Mouse (Mus musculus) heart, embryonic 10.5 days (tissue): ENCODE measurements around the gene Cd300lf. TPM values are rescaled to one million over a fixed set of nuclear protein-coding genes. Genes with fewer than 3 reads are reported as not detected.

ENCODE experiments used
- DNase-seq: peaks from one replicate; pipeline ENCODE4 v3.0.0-alpha.2; 2017; ENCODE audit warnings: low spot score
- H3K27ac ChIP-seq: fragments of 300-500 bp; sonication (generic); 2 replicates; pipeline ENCODE4 v1.5.1; 2016; ENCODE audit warnings: mild to moderate bottlenecking
- H3K27me3 ChIP-seq: fragments of 300-500 bp; sonication (generic); 2 replicates; pipeline ENCODE4 v1.6.1; 2016; ENCODE audit warnings: mild to moderate bottlenecking; ENCODE audit not compliant: poor library complexity, insufficient read depth, severe bottlenecking
- H3K36me3 ChIP-seq: fragments of 300-500 bp; sonication (generic); 2 replicates; pipeline ENCODE4 v1.6.1; 2016; ENCODE audit warnings: mild to moderate bottlenecking, moderate library complexity
- H3K4me1 ChIP-seq: fragments of 300-500 bp; sonication (generic); 2 replicates; pipeline ENCODE4 v1.6.1; 2016; ENCODE audit warnings: mild to moderate bottlenecking
- H3K4me3 ChIP-seq: fragments of 300-500 bp; sonication (generic); 2 replicates; pipeline ENCODE4 v1.5.1; 2016; ENCODE audit warnings: mild to moderate bottlenecking, moderate library complexity
- H3K9me3 ChIP-seq: fragments of 300-500 bp; sonication (generic); 2 replicates; pipeline ENCODE4 v1.6.1; 2016; ENCODE audit warnings: mild to moderate bottlenecking, moderate library complexity
- WGBS: fragments of 180-500 bp; shearing (Covaris S2); methylation state at CpG from one replicate; pipeline ENCODE4 v1.1.7; 2016; 5-methylcytosine and 5-hydroxymethylcytosine counted together
- polyA plus RNA-seq: library from polyadenylated mRNA; unstranded; fragments of >200 nt; fragmentation: Nextera tagmentation; extraction: Ambion mirVana; gene quantifications from 2 replicates; pipeline ENCODE4 v1.2.1, GENCODE M21; 2016

The Cd300lf gene
- polyA plus RNA-seq, 1 experiment from 2014 or later = 0.08 TPM

GRCm38 (mm10) chr11:115098203-115098932, 35.4 kb downstream of the Cd300lf start:
- Histone ChIP-seq H3K27ac (no peak overlapping the region), H3K4me1 (peaks cover 19% of the 10 kb centered on the region), H3K27me3 (no peaks in the 10 kb centered on the region), H3K4me3 (no peak overlapping the region), H3K9me3 (no peaks in the 10 kb centered on the region), H3K36me3 (no peaks in the 10 kb centered on the region)
- 55% methylated on average over 10 of the region's 10 CpGs for WGBS
- no peak for DNase-seq

GRCm38 (mm10) chr11:115092140-115092539, 41.7 kb downstream of the Cd300lf start:
- Histone ChIP-seq H3K4me1 (peaks cover 8% of the 10 kb centered on the region), H3K27ac (no peak overlapping the region), H3K9me3 (no peaks in the 10 kb centered on the region), H3K36me3 (no peaks in the 10 kb centered on the region), H3K4me3 (no peak overlapping the region), H3K27me3 (peaks cover 30% of the 10 kb centered on the region)
- no peak for DNase-seq
- 21% methylated on average over 4 of the region's 4 CpGs for WGBS

- no peak within 1 kb of the TSS for H3K27ac ChIP-seq
- 3% methylated on average over 36 of the region's 36 CpGs for WGBS
- no peaks in the 10 kb centered on the region for H3K9me3 ChIP-seq
- peaks cover 30% of the 10 kb centered on the region for H3K27me3 ChIP-seq
- H3K36me3 ChIP-seq = no peaks in the 10 kb centered on the region
- H3K4me1 ChIP-seq = peaks cover 8% of the 10 kb centered on the region
- H3K4me3 ChIP-seq = peak within 1 kb of the TSS; percentile 35
- DNase-seq = no peak
Measured at GRCm38 (mm10) chr11:115091362-115091901, 42.4 kb downstream of the Cd300lf start, which contains the start of gene Rab37. Rab37 (plus strand) TSS chr11:115091431.

DNA sequence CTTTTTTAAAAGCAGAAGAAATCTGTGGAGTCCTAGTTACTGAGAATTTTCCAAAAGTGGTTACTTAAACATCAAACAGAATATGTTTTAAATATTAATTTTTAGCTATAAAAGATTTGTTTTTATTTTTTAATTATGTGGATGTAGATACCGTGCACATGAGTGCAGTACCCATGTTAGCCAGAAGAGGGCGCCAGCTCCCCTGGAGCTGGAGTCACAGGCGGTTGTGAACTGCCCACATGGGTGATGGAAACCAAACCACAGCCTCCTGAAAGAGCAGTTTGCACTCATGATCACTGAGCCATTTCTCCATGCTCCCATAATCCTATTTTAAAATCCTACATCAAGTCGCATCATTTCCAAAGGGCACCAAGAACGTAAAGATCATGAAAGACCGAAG, 43.9 kb downstream of the Cd300lf start:
- Histone ChIP-seq H3K27me3 (peaks cover 35% of the 10 kb centered on the region), H3K36me3 (no peaks in the 10 kb centered on the region), H3K9me3 (no peaks in the 10 kb centered on the region), H3K4me3 (no peak overlapping the region), H3K27ac (no peak overlapping the region), H3K4me1 (peaks cover 8% of the 10 kb centered on the region)
- WGBS = 63% methylated on average over 6 of the region's 6 CpGs
- no peak for DNase-seq

GRCm38 (mm10) chr11:115086213-115086612, 47.6 kb downstream of the Cd300lf start:
- peaks cover 43% of the 10 kb centered on the region for H3K27me3 ChIP-seq
- WGBS = 56% methylated on average over 7 of the region's 7 CpGs
- no peaks in the 10 kb centered on the region for H3K9me3 ChIP-seq
- DNase-seq = no peak
- H3K36me3 ChIP-seq = no peaks in the 10 kb centered on the region
- no peak overlapping the region for H3K4me3 ChIP-seq
- peaks cover under 1% of the 10 kb centered on the region for H3K4me1 ChIP-seq
- no peak overlapping the region for H3K27ac ChIP-seq

GRCm38 (mm10) chr11:115085064-115085463, 48.7 kb downstream of the Cd300lf start:
- Histone ChIP-seq H3K4me3 (no peak overlapping the region), H3K9me3 (no peaks in the 10 kb centered on the region), H3K27ac (no peak overlapping the region), H3K36me3 (no peaks in the 10 kb centered on the region), H3K27me3 (peaks cover 32% of the 10 kb centered on the region), H3K4me1 (no peaks in the 10 kb centered on the region)
- DNase-seq = no peak
- WGBS = 76% methylated on average over 8 of the region's 8 CpGs

DNA sequence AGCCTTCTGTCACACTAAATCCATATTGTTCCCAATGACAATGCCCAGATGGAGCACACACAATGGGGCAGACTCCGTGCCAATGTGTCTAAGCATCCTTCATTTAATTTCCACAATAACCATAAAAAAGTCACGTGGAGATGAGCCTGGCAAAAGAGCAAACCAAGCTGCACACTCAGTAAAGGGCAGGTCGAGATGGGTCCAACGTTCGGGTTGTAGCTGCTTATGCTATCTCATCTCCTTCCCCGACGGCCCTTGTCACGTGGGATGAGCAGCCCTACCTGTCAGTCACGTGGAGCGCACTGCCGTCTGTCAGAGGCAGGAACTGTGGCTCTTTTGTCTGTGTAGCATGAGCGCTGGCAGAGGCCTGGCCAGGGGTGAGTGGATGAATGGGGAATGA, 49.2 kb downstream of the Cd300lf start:
- Histone ChIP-seq H3K36me3 (no peaks in the 10 kb centered on the region), H3K9me3 (no peaks in the 10 kb centered on the region), H3K27me3 (peaks cover 30% of the 10 kb centered on the region), H3K4me1 (no peaks in the 10 kb centered on the region), H3K27ac (no peak overlapping the region), H3K4me3 (no peak overlapping the region)
- WGBS = 43% methylated on average over 12 of the region's 12 CpGs
- no peak for DNase-seq

- WGBS = 37% methylated on average over 18 of the region's 18 CpGs
- no peaks in the 10 kb centered on the region for H3K9me3 ChIP-seq
- DNase-seq = no peak
- no peak overlapping the region for H3K27ac ChIP-seq
- H3K4me1 ChIP-seq = no peaks in the 10 kb centered on the region
- no peak overlapping the region for H3K4me3 ChIP-seq
- H3K27me3 ChIP-seq = peaks cover 30% of the 10 kb centered on the region
- no peaks in the 10 kb centered on the region for H3K36me3 ChIP-seq
Measured at GRCm38 (mm10) chr11:115083376-115084139, 50.2 kb downstream of the Cd300lf start.

- 74% methylated on average over 6 of the region's 6 CpGs for WGBS
- DNase-seq = no peak
- Histone ChIP-seq H3K27me3 (peaks cover 30% of the 10 kb centered on the region), H3K9me3 (no peaks in the 10 kb centered on the region), H3K36me3 (no peaks in the 10 kb centered on the region), H3K27ac (no peak overlapping the region), H3K4me1 (no peaks in the 10 kb centered on the region), H3K4me3 (no peak overlapping the region)
Measured at GRCm38 (mm10) chr11:115082196-115082595, 51.6 kb downstream of the Cd300lf start.

DNA sequence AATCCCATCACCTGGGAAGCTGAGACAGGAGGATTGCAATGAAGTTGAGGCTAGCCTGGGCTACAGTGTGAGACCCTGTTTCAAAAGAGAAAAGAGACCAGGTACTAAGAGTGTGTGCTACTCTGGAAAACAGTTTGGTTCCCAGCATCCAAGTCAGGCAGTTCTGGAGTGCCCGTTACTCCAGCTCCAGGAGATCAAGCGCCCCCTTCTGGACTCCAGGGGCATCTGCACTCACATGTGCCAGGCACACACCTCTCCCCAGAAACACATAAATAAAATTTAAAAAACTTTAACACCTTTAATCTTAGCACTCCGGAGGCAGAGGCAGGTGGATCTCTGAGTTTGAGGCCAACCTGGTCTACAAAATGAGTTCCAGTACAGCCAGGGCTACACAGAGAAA, 52.4 kb downstream of the Cd300lf start:
- H3K9me3 ChIP-seq = no peaks in the 10 kb centered on the region
- 62% methylated on average over 3 of the region's 3 CpGs for WGBS

GRCm38 (mm10) chr11:115080886-115081285, 52.9 kb downstream of the Cd300lf start:
- DNase-seq = no peak
- H3K36me3 ChIP-seq = no peaks in the 10 kb centered on the region
- H3K27ac ChIP-seq = no peak overlapping the region
- H3K9me3 ChIP-seq = no peaks in the 10 kb centered on the region
- H3K4me3 ChIP-seq = no peak overlapping the region
- H3K27me3 ChIP-seq = peaks cover 30% of the 10 kb centered on the region
- 38% methylated on average over 13 of the region's 13 CpGs for WGBS
- no peaks in the 10 kb centered on the region for H3K4me1 ChIP-seq

More for the DNA sequence above, 52.4 kb downstream of the Cd300lf start:
- DNase-seq = no peak
- Histone ChIP-seq H3K36me3 (no peaks in the 10 kb centered on the region), H3K27me3 (peaks cover 30% of the 10 kb centered on the region), H3K4me3 (no peak overlapping the region), H3K4me1 (no peaks in the 10 kb centered on the region), H3K27ac (no peak overlapping the region)

- no peak for DNase-seq
- Histone ChIP-seq H3K9me3 (no peaks in the 10 kb centered on the region), H3K4me1 (no peaks in the 10 kb centered on the region), H3K27me3 (peaks cover 13% of the 10 kb centered on the region), H3K27ac (no peak overlapping the region), H3K4me3 (no peak overlapping the region), H3K36me3 (no peaks in the 10 kb centered on the region)
- 74% methylated on average over 5 of the region's 5 CpGs for WGBS
Measured at GRCm38 (mm10) chr11:115078680-115079079, 55.1 kb downstream of the Cd300lf start.

DNA sequence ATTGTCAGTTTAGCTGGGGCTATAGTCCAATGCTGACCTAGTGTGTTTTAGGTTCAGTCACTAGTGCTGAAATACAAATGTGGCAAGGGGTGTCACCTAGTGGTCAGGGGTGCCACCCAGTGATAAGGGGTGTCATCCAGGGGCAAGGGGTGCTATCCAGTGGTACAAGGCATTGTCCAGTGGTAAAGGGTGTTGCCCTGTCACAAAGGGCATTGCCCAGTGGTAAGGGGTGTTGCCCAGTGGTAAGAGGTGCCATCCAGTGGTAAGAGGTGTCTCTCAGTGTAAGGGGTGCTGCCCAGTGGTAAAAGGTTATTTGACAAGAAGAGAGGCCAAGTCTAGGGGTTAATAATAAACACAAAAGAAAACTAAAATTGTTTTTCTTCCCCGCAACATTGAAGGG, 56.4 kb downstream of the Cd300lf start:
- Histone ChIP-seq H3K36me3 (no peaks in the 10 kb centered on the region), H3K9me3 (no peaks in the 10 kb centered on the region), H3K4me3 (no peak overlapping the region), H3K27ac (no peak overlapping the region), H3K4me1 (no peaks in the 10 kb centered on the region), H3K27me3 (peaks cover 3% of the 10 kb centered on the region; the same call in 1 of the 2 replicates)
- DNase-seq = no peak
- WGBS = 87% methylated on average over 1 of the region's 1 CpGs
